Mouse (Mus musculus) testis, adult 2 months (tissue): Measurements from ENCODE around the gene Ust.

ENCODE experiments used
- CTCF ChIP-seq: fragments of 200-500 bp; IDR thresholded peaks from 2 replicates; pipeline ENCODE4 v1.5.1; 2012; ENCODE audit warnings: low read depth, mild to moderate bottlenecking, inconsistent platforms, low read length, moderate library complexity; ENCODE audit not compliant: control insufficient read depth, insufficient read depth, insufficient replicate concordance
- POLR2A ChIP-seq: fragments of 200-500 bp; IDR thresholded peaks from 2 replicates; pipeline ENCODE4 v1.6.1; 2012; ENCODE audit warnings: low read depth, mild to moderate bottlenecking, inconsistent platforms, low read length, moderate library complexity; ENCODE audit not compliant: control insufficient read depth

- TF ChIP-seq CTCF (no peak), POLR2A (no peak)
Observed at GRCm38 (mm10) chr10:8388239-8388638, 130.4 kb downstream of the Ust start.
